Mouse (Mus musculus) hindbrain, embryonic 10.5 days (tissue): ENCODE data around the gene Fam151b. TPM values are rescaled to one million over a fixed set of nuclear protein-coding genes. Genes with fewer than 3 reads are reported as not detected.

ENCODE experiments used
- polyA plus RNA-seq: library from polyadenylated mRNA; unstranded; fragments of >200 nt; fragmentation: Nextera tagmentation; extraction: Ambion mirVana; gene quantifications from 2 replicates; pipeline ENCODE4 v1.2.1, GENCODE M21; 2016

The Fam151b gene
- polyA plus RNA-seq, 1 experiment from 2014 or later = 0.13 TPM

Other genes with a start within 250 kb of the Fam151b start
- gene Gm20379, start 178.0 kb downstream of the Fam151b start, polyA plus RNA-seq = 0.76 and 0.93 TPM in 2 replicates
- 17.9 and 25.5 TPM in 2 replicates for gene Dhfr, start 129.3 kb downstream of the Fam151b start, polyA plus RNA-seq
- 24.6 and 32.2 TPM in 2 replicates for gene Msh3, start 129.0 kb downstream of the Fam151b start, polyA plus RNA-seq
- 0.09 TPM in 2 replicates for gene Ankrd34b, start 58.1 kb downstream of the Fam151b start, polyA plus RNA-seq
- gene Zfyve16, start 46.9 kb upstream of the Fam151b start, polyA plus RNA-seq = 6.9 and 9.5 TPM in 2 replicates
- gene Spz1, start 92.2 kb upstream of the Fam151b start, polyA plus RNA-seq = not detected in 2 replicates
- gene Serinc5, start 127.1 kb upstream of the Fam151b start, polyA plus RNA-seq = 10.6 and 13.3 TPM in 2 replicates